Mouse (Mus musculus) telencephalon, adult 2 months (tissue): ENCODE measurements at regions not wholly inside any gene's neighbourhood (a gene's known extent, or its start where the extent isn't known, plus 50 kb on each side); places are given as distances from the start of the nearest gene placed in this dataset.
A peak's percentile ranks its signal among the peaks of the same experiment; 100 is the strongest.

Experiments used
- DNase-seq: peaks from one replicate; pipeline ENCODE4 v3.0.0-alpha.2; 2011; ENCODE audit warnings: low read depth, low spot score

GRCm38 (mm10) chr14:58822938-58823337 lies 319.8 kb downstream of the 1700129C05Rik start:
- no peak for DNase-seq

GRCm38 (mm10) chr14:58817961-58818504 lies 324.7 kb downstream of the 1700129C05Rik start:
- DNase-seq, result no peak

- no peak for DNase-seq
Measured at GRCm38 (mm10) chr14:58816540-58816876, 326.2 kb downstream of the 1700129C05Rik start.

- DNase-seq, result peak; percentile 26
Measured at GRCm38 (mm10) chr14:58815616-58816539, 326.8 kb downstream of the 1700129C05Rik start.

GRCm38 (mm10) chr14:58812585-58812984 lies 330.1 kb downstream of the 1700129C05Rik start:
- DNase-seq, result no peak

- no peak for DNase-seq
Measured at GRCm38 (mm10) chr14:58801402-58801861, 341.3 kb downstream of the 1700129C05Rik start.

GRCm38 (mm10) chr14:58788190-58788945 lies 354.3 kb downstream of the 1700129C05Rik start:
- no peak for DNase-seq

GRCm38 (mm10) chr14:58787618-58788017 lies 355.1 kb downstream of the 1700129C05Rik start:
- no peak for DNase-seq

GRCm38 (mm10) chr14:58786791-58787491 lies 355.8 kb downstream of the 1700129C05Rik start:
- no peak for DNase-seq

- DNase-seq, result no peak
Measured at GRCm38 (mm10) chr14:58783201-58783600, 359.5 kb downstream of the 1700129C05Rik start.

- no peak for DNase-seq
Measured at GRCm38 (mm10) chr14:58780306-58780705, 362.4 kb downstream of the 1700129C05Rik start.

- no peak for DNase-seq
Measured at GRCm38 (mm10) chr14:58778675-58779074, 364.0 kb downstream of the 1700129C05Rik start.

- no peak for DNase-seq
Measured at GRCm38 (mm10) chr14:58761291-58761690, 381.4 kb downstream of the 1700129C05Rik start.

GRCm38 (mm10) chr14:58759759-58760158 lies 382.9 kb downstream of the 1700129C05Rik start:
- no peak for DNase-seq

- no peak for DNase-seq
Measured at GRCm38 (mm10) chr14:58753781-58754180, 388.9 kb downstream of the 1700129C05Rik start.

- DNase-seq, result no peak
Measured at GRCm38 (mm10) chr14:58753136-58753535, 389.6 kb downstream of the 1700129C05Rik start.

GRCm38 (mm10) chr14:58726418-58726817 lies 416.3 kb downstream of the 1700129C05Rik start:
- DNase-seq, result no peak

- peak; percentile 28 for DNase-seq
Measured at GRCm38 (mm10) chr14:58714856-58715255, 427.8 kb downstream of the 1700129C05Rik start.

- DNase-seq, result peak; percentile 44
Measured at GRCm38 (mm10) chr14:58709861-58710260, 432.8 kb downstream of the 1700129C05Rik start.

- no peak for DNase-seq
Measured at GRCm38 (mm10) chr14:58709281-58709680, 433.4 kb downstream of the 1700129C05Rik start.

GRCm38 (mm10) chr14:58701765-58702164 lies 440.9 kb downstream of the 1700129C05Rik start:
- peak; percentile 46 for DNase-seq
